Mouse (Mus musculus): ENCODE results near the gene Zer1. TPM values are rescaled to one million over a fixed set of nuclear protein-coding genes. Genes with fewer than 3 reads are reported as not detected.
"Not testable (repeated sequence)": the region's sequence is repeated elsewhere in the genome, so short reads cannot be mapped to it uniquely, and the experiment has no call there.

Zer1 gene
- polyA plus RNA-seq, 1 experiment from 2014 or later = 1.8 TPM

- not testable (repeated sequence) for H3K27me3 ChIP-seq (ENCODE audit: insufficient read depth, low read length); H3K9ac ChIP-seq (replicated peaks); ATAC-seq; H3K36me3 ChIP-seq (replicated peaks; ENCODE audit: insufficient read depth, low read length); H3K4me3 ChIP-seq (ENCODE audit: low read depth, low read length); H3K9me3 ChIP-seq (ENCODE audit: low read length); H3K27ac ChIP-seq (ENCODE audit: low read depth); H3K4me2 ChIP-seq (ENCODE audit: low read depth, low read length); DNase-seq
- 61% methylated on average over 5 of the region's 5 CpGs for WGBS (ENCODE audit: insufficient replicate concordance)
- peaks cover 16% of the 10 kb centered on the region for H3K4me1 ChIP-seq (ENCODE audit: insufficient read depth)
- TF ChIP-seq CTCF (IDR thresholded peaks at IDR 0.05; ENCODE audit: low read depth) = peak; percentile 28; the same call in 1 of the 2 replicates
Measured at GRCm38 (mm10) chr2:30131240-30131639, 6.9 kb upstream of the Zer1 start.

- Histone ChIP-seq H3K4me3 (ENCODE audit: low read depth, low read length) (no peak overlapping the region), H3K9ac (replicated peaks) (no peak overlapping the region), H3K9me3 (ENCODE audit: low read length) (no peaks in the 10 kb centered on the region), H3K4me2 (ENCODE audit: low read depth, low read length) (no peak overlapping the region), H3K27ac (ENCODE audit: low read depth) (no peak overlapping the region), H3K4me1 (ENCODE audit: insufficient read depth) (peaks cover 17% of the 10 kb centered on the region), H3K27me3 (ENCODE audit: insufficient read depth, low read length) (no peaks in the 10 kb centered on the region), H3K36me3 (replicated peaks; ENCODE audit: insufficient read depth, low read length) (no peaks in the 10 kb centered on the region)
- 65% methylated on average over 4 of the region's 4 CpGs for WGBS (ENCODE audit: insufficient replicate concordance)
- TF ChIP-seq CTCF (IDR thresholded peaks at IDR 0.05; ENCODE audit: low read depth) (no peak), EP300 (IDR thresholded peaks at IDR 0.05; ENCODE audit: low read depth) (no peak)
- ATAC-seq (no peak), DNase-seq (no peak)
Measured at GRCm38 (mm10) chr2:30130156-30130555, 5.8 kb upstream of the Zer1 start.

GRCm38 (mm10) chr2:30128789-30129188 is 4.4 kb upstream of the Zer1 start:
- Histone ChIP-seq H3K36me3 (replicated peaks; ENCODE audit: insufficient read depth, low read length) (no peaks in the 10 kb centered on the region), H3K27ac (ENCODE audit: low read depth) (no peak overlapping the region), H3K9me3 (ENCODE audit: low read length) (no peaks in the 10 kb centered on the region), H3K27me3 (ENCODE audit: insufficient read depth, low read length) (no peaks in the 10 kb centered on the region), H3K4me3 (ENCODE audit: low read depth, low read length) (no peak overlapping the region), H3K4me2 (ENCODE audit: low read depth, low read length) (no peak overlapping the region), H3K4me1 (ENCODE audit: insufficient read depth) (peaks cover 16% of the 10 kb centered on the region), H3K9ac (replicated peaks) (no peak overlapping the region)
- TF ChIP-seq EP300 (IDR thresholded peaks at IDR 0.05; ENCODE audit: low read depth) (no peak), CTCF (IDR thresholded peaks at IDR 0.05; ENCODE audit: low read depth) (peak; percentile 83)
- 40% methylated on average over 2 of the region's 2 CpGs for WGBS (ENCODE audit: insufficient replicate concordance)
- ATAC-seq (no peak), DNase-seq (no peak)

- Histone ChIP-seq H3K27ac (ENCODE audit: low read depth) (peak overlapping the region; percentile 92), H3K9me3 (ENCODE audit: low read length) (no peaks in the 10 kb centered on the region), H3K4me2 (ENCODE audit: low read depth, low read length) (peak overlapping the region; percentile 96), H3K9ac (replicated peaks) (peak overlapping the region; percentile 85), H3K36me3 (replicated peaks; ENCODE audit: insufficient read depth, low read length) (0 out of 2 replicates have a peak, but pooled peaks cover 3% of the 10 kb centered on the region), H3K4me3 (ENCODE audit: low read depth, low read length) (peak overlapping the region; percentile 66), H3K4me1 (ENCODE audit: insufficient read depth) (peaks cover 17% of the 10 kb centered on the region), H3K27me3 (ENCODE audit: insufficient read depth, low read length) (no peaks in the 10 kb centered on the region)
- DNase-seq (peak; percentile 23), ATAC-seq (no peak; the same call in 1 of the 2 replicates)
- TF ChIP-seq CTCF (IDR thresholded peaks at IDR 0.05; ENCODE audit: low read depth) = no peak
- TF ChIP-seq EP300 (IDR thresholded peaks at IDR 0.05; ENCODE audit: low read depth) = no peak
- WGBS (ENCODE audit: insufficient replicate concordance) = 1% methylated on average over 43 of the region's 44 CpGs
Measured at GRCm38 (mm10) chr2:30123729-30124471, 485 bp downstream of the Zer1 start.

- 0 out of 2 replicates have a peak, but pooled peaks cover 3% of the 10 kb centered on the region for H3K36me3 ChIP-seq (replicated peaks; ENCODE audit: insufficient read depth, low read length)
- H3K9me3 ChIP-seq (ENCODE audit: low read length) = no peaks in the 10 kb centered on the region
- 76% methylated on average over 5 of the region's 5 CpGs for WGBS (ENCODE audit: insufficient replicate concordance)
- TF ChIP-seq EP300 (IDR thresholded peaks at IDR 0.05; ENCODE audit: low read depth) (no peak), CTCF (IDR thresholded peaks at IDR 0.05; ENCODE audit: low read depth) (no peak)
- no peak for DNase-seq
- H3K27ac ChIP-seq (ENCODE audit: low read depth) = no peak overlapping the region
- no peak for ATAC-seq
- no peak overlapping the region for H3K9ac ChIP-seq (replicated peaks)
- H3K27me3 ChIP-seq (ENCODE audit: insufficient read depth, low read length) = no peaks in the 10 kb centered on the region
- H3K4me2 ChIP-seq (ENCODE audit: low read depth, low read length) = no peak overlapping the region
- peaks cover 17% of the 10 kb centered on the region for H3K4me1 ChIP-seq (ENCODE audit: insufficient read depth)
- H3K4me3 ChIP-seq (ENCODE audit: low read depth, low read length) = no peak overlapping the region
Measured at GRCm38 (mm10) chr2:30122766-30123165, 1.6 kb downstream of the Zer1 start.

GRCm38 (mm10) chr2:30120269-30120668 is 4.1 kb downstream of the Zer1 start:
- TF ChIP-seq EP300 (IDR thresholded peaks at IDR 0.05; ENCODE audit: low read depth) (no peak), CTCF (IDR thresholded peaks at IDR 0.05; ENCODE audit: low read depth) (no peak)
- Histone ChIP-seq H3K9me3 (ENCODE audit: low read length) (no peaks in the 10 kb centered on the region), H3K36me3 (replicated peaks; ENCODE audit: insufficient read depth, low read length) (0 out of 2 replicates have a peak, but pooled peaks cover 3% of the 10 kb centered on the region), H3K27me3 (ENCODE audit: insufficient read depth, low read length) (no peaks in the 10 kb centered on the region), H3K4me1 (ENCODE audit: insufficient read depth) (peaks cover 17% of the 10 kb centered on the region), H3K4me2 (ENCODE audit: low read depth, low read length) (no peak overlapping the region), H3K4me3 (ENCODE audit: low read depth, low read length) (no peak overlapping the region), H3K9ac (replicated peaks) (no peak overlapping the region), H3K27ac (ENCODE audit: low read depth) (no peak overlapping the region)
- no peak for ATAC-seq
- 77% methylated on average over 4 of the region's 4 CpGs for WGBS (ENCODE audit: insufficient replicate concordance)
- no peak for DNase-seq

Measured in liver, postnatal 0 days (tissue).